In the genomic region with DNA sequence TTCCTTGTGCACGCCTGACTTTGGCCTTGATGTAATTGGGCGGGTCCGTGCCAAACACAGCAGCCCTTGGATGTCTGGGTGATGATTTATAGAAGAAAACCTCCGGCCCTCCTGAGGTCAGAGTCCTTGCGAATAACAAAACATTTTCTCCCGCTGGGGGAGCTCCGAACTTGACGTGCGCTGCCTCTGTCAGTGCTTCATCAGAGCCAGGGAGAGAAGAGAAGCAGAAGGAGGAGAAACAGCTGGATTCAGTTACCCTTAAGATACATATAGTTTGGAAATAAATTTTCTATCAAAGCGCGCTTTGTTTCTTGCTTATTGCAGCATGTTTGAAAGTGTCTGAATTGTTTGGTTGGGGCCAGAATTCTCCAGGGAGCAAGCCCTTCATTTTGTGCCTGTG, we compare ENCODE assay signal across 9 mouse cellular contexts.
DNase-seq lines count a peak whose midpoint lies in the region; ATAC-seq and TF ChIP-seq lines count a peak whose summit lies in the region.
"Had no signal": no experiment of that assay in that cellular context is flagged by ENCODE, and none has a peak within 500 bp of the region (broad histone marks: within the 10 kb centered on the region; RNA-seq: fewer than 3 reads in every experiment).

No protein-coding gene starts in this region.

- no peaks in the 10 kb centered on the region for H3K9me3 ChIP-seq in intestine, embryonic 14.5 days (ENCODE audit: control insufficient read depth, low read length)
- H3K9me3 ChIP-seq in intestine, embryonic 16.5 days (ENCODE audit: control insufficient read depth, low read length), result no peaks in the 10 kb centered on the region

- DNase-seq in intestine, embryonic 14.5 days (ENCODE audit: low spot score), result no peak
- peak; percentile 73 for DNase-seq in embryo, embryonic 11 days
- DNase-seq in kidney, adult 8-10 months, result peak; percentile 76 to 79
- peak; percentile 32 for DNase-seq in neural tube, embryonic 10.5 days (ENCODE audit: extremely low spot score, low spot score)
- no peak for DNase-seq in left cerebral cortex, adult 2 months (ENCODE audit: extremely low spot score in 1 of 2, low spot score in 2 of 2)
- DNase-seq in cerebellum, adult 18-20 months, result no peak
- no peak for DNase-seq in urinary bladder, postnatal 14 days (ENCODE audit: low spot score)
- DNase-seq: gastrocnemius, postnatal 36 days had no signal

- H3K9ac ChIP-seq in intestine, embryonic 14.5 days (ENCODE audit: low read length), result no peak overlapping the region
- H3K9ac ChIP-seq in intestine, embryonic 16.5 days (ENCODE audit: low read depth, low read length), result no peak overlapping the region

- TF ChIP-seq CTCF in left cerebral cortex, adult 2 months (IDR thresholded peaks at IDR 0.05), result no peak

- H3K36me3 ChIP-seq in intestine, embryonic 14.5 days (ENCODE audit: control insufficient read depth, insufficient read depth, low read length), result no peaks in the 10 kb centered on the region
- H3K36me3 ChIP-seq in intestine, embryonic 16.5 days (ENCODE audit: control insufficient read depth, insufficient read depth, low read length), result no peaks in the 10 kb centered on the region

- H3K4me1 ChIP-seq in intestine, embryonic 14.5 days (replicated peaks; ENCODE audit: control insufficient read depth, insufficient read depth, low read length), result peaks cover 10% of the 10 kb centered on the region
- H3K4me1 ChIP-seq in intestine, embryonic 16.5 days (ENCODE audit: control insufficient read depth, insufficient read depth, low read length), result peaks cover 8% of the 10 kb centered on the region

- WGBS in intestine, embryonic 14.5 days, result 11% methylated on average over 11 of the region's 11 CpGs
- WGBS in intestine, embryonic 16.5 days, result 7% methylated on average over 11 of the region's 11 CpGs

- ATAC-seq in intestine, embryonic 14.5 days (replicated peaks; ENCODE audit: low FRiP score, low TSS enrichment, low read depth), result no peak; the same call in 1 of the 2 replicates
- ATAC-seq in intestine, embryonic 16.5 days, result no peak; the same call in 1 of the 2 replicates

- peak overlapping the region; percentile 24 for H3K4me2 ChIP-seq in intestine, embryonic 14.5 days (ENCODE audit: low read length)
- no peak overlapping the region for H3K4me2 ChIP-seq in intestine, embryonic 16.5 days (ENCODE audit: low read depth, low read length)

- no peak overlapping the region for H3K27ac ChIP-seq in intestine, embryonic 14.5 days (ENCODE audit: low read depth)
- H3K27ac ChIP-seq in intestine, embryonic 16.5 days (ENCODE audit: low read length), result no peak overlapping the region
- H3K27ac ChIP-seq in left cerebral cortex, adult 2 months, result no peak overlapping the region

- H3K4me3 ChIP-seq in intestine, embryonic 14.5 days (ENCODE audit: low read depth, low read length), result no peak overlapping the region
- H3K4me3 ChIP-seq in intestine, embryonic 16.5 days (ENCODE audit: low read length), result no peak overlapping the region
- no peak overlapping the region for H3K4me3 ChIP-seq in left cerebral cortex, adult 2 months

- intact Hi-C loops in left cerebral cortex, adult 2 months (cut with DNase I), result no loop called here

- no peaks in the 10 kb centered on the region for H3K27me3 ChIP-seq in intestine, embryonic 14.5 days (replicated peaks; ENCODE audit: control insufficient read depth, insufficient read depth, low read length)
- no peaks in the 10 kb centered on the region for H3K27me3 ChIP-seq in intestine, embryonic 16.5 days (replicated peaks; ENCODE audit: control insufficient read depth, insufficient read depth, low read length)

Comparison
In these comparisons a context has a peak if more than half of its experiments do, and no peak if none do; other contexts are left out.
1. DNase-seq: peak in embryo, embryonic 11 days (single experiment), kidney, adult 8-10 months (2 of 2) and neural tube, embryonic 10.5 days (single experiment); none in intestine, embryonic 14.5 days (single experiment), left cerebral cortex, adult 2 months (0 of 2), cerebellum, adult 18-20 months (0 of 2) and urinary bladder, postnatal 14 days (single experiment).